Mouse (Mus musculus) lung, embryonic 16.5 days (tissue): ENCODE measurements around the gene Yipf1. TPM values are rescaled to one million over a fixed set of nuclear protein-coding genes. Genes with fewer than 3 reads are reported as not detected.
"Not testable (repeated sequence)": the region's sequence is repeated elsewhere in the genome, so short reads cannot be mapped to it uniquely, and the experiment has no call there.

ENCODE experiments used
- ATAC-seq: fragments of 200-750 bp; cut with Nextera tagmentation; 2 replicates; pipeline ENCODE4 v1.8.0; 2017; ENCODE audit warnings: low read depth, mild to moderate bottlenecking, moderate library complexity
- H3K27ac ChIP-seq: fragments of 300-500 bp; sonication (generic); 2 replicates; pipeline ENCODE4 v1.5.1; 2014; ENCODE audit warnings: mild to moderate bottlenecking, control low read depth, low read length
- H3K27me3 ChIP-seq: fragments of 300-500 bp; sonication (generic); 2 replicates; pipeline ENCODE4 v1.6.1; 2014; ENCODE audit warnings: low read depth, low read length, mixed read lengths; ENCODE audit not compliant: control insufficient read depth, insufficient read depth
- H3K36me3 ChIP-seq: fragments of 300-500 bp; sonication (generic); 2 replicates; pipeline ENCODE4 v1.6.1; 2014; ENCODE audit warnings: low read length; ENCODE audit not compliant: control insufficient read depth, insufficient read depth
- H3K4me1 ChIP-seq: fragments of 300-500 bp; sonication (generic); replicated peaks from 2 replicates; pipeline ENCODE4 v1.6.1; 2014; ENCODE audit warnings: low read length, mixed read lengths; ENCODE audit not compliant: control insufficient read depth, insufficient read depth
- H3K4me2 ChIP-seq: fragments of 300-500 bp; sonication (generic); 2 replicates; pipeline ENCODE4 v1.6.1; 2014; ENCODE audit warnings: low read depth, low read length, control low read depth
- H3K4me3 ChIP-seq: fragments of 300-500 bp; sonication (generic); 2 replicates; pipeline ENCODE4 v1.5.1; 2014; ENCODE audit warnings: mild to moderate bottlenecking, low read length, control low read depth
- H3K9ac ChIP-seq: fragments of 300-500 bp; sonication (generic); 2 replicates; pipeline ENCODE4 v1.6.1; 2014; ENCODE audit warnings: low read length, control low read depth
- H3K9me3 ChIP-seq: fragments of 300-500 bp; sonication (generic); 2 replicates; pipeline ENCODE4 v1.6.1; 2016; ENCODE audit warnings: low read length; ENCODE audit not compliant: control insufficient read depth
- WGBS: fragments of 180-500 bp; shearing (Covaris S2); extraction: QIAGEN DNeasy Blood & Tissue Kit; methylation state at CpG from one replicate; pipeline ENCODE4 v1.1.7; 2014; 5-methylcytosine and 5-hydroxymethylcytosine counted together
- polyA plus RNA-seq: library from polyadenylated mRNA; unstranded; fragments of >200 nt; fragmentation: Nextera tagmentation; extraction: Ambion mirVana; gene quantifications from 2 replicates; pipeline ENCODE4 v1.2.1, GENCODE M21; 2015

Gene Yipf1
- polyA plus RNA-seq, 1 experiment from 2014 or later: 55.5 TPM

GRCm38 (mm10) chr4:107358460-107358859, 44.3 kb downstream of the Yipf1 start:
- no peak overlapping the region for H3K9ac ChIP-seq
- peaks cover 6% of the 10 kb centered on the region for H3K36me3 ChIP-seq
- 77% methylated on average over 3 of the region's 3 CpGs for WGBS
- H3K4me1 ChIP-seq: no peaks in the 10 kb centered on the region
- no peaks in the 10 kb centered on the region for H3K9me3 ChIP-seq
- H3K4me2 ChIP-seq: no peak overlapping the region
- no peaks in the 10 kb centered on the region for H3K27me3 ChIP-seq
- H3K4me3 ChIP-seq: no peak overlapping the region
- ATAC-seq: no peak
- H3K27ac ChIP-seq: no peak overlapping the region

DNA sequence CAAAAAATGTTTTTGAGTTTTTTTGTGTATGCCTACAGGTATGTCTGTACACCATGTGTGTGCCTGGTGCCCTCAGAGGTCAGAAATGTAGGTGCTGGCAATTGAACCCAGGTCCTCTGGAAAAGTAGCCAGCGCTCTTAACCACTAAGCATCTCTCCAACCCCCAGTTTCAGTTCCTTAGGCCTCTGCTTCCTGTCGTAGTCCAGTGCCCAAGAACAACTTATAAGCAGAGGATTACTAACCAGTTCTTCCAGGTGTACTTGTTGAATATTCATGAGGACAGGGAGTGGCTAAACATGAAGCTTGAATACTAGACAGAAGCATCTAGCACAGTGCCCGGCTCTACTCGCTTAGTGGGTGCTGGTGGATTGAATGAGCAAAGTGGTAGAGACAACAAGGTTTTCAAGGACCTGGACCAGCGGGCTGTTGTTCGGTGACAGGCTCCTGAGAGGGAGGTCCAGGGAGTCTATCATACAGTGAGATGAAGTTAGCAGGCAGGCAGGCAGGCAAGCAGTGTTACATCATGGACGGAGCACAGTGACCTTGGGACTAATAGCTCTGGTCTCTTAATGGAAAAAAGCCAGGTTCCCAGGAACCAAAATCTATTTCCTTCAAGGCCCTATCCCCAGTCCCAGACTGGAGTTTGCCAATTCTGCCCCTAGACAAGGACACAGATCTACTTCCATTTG, 46.4 kb downstream of the Yipf1 start:
- 75% methylated on average over 7 of the region's 7 CpGs for WGBS
- Histone ChIP-seq H3K36me3 (peaks cover 6% of the 10 kb centered on the region), H3K27me3 (no peaks in the 10 kb centered on the region), H3K9ac (no peak overlapping the region), H3K4me2 (no peak overlapping the region), H3K9me3 (no peaks in the 10 kb centered on the region), H3K4me3 (no peak overlapping the region), H3K4me1 (no peaks in the 10 kb centered on the region), H3K27ac (no peak overlapping the region)
- ATAC-seq: no peak

DNA sequence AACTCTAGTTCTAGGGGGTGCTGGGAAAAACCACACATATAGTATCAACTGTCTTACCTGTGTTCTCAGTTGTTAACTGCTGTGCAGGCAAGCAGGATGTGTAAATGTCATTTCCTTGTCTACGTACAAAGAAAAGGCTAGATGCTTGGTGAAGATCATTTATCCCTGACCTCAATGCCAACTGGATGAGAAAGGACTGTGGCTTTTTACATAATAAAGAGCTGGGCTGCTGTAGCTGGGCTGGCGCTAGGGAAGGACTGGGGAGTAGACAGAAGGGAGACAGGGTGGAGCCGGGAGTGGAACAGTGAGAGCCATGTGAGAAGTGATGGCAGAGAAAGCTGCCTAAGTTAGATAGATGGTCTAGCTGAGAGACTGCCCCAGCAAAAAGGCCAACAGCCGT, 48.6 kb downstream of the Yipf1 start:
- ATAC-seq: no peak
- no peak overlapping the region for H3K4me2 ChIP-seq
- no peaks in the 10 kb centered on the region for H3K9me3 ChIP-seq
- H3K36me3 ChIP-seq: peaks cover 6% of the 10 kb centered on the region
- no peak overlapping the region for H3K27ac ChIP-seq
- no peak overlapping the region for H3K9ac ChIP-seq
- no peak overlapping the region for H3K4me3 ChIP-seq
- H3K4me1 ChIP-seq: no peaks in the 10 kb centered on the region
- H3K27me3 ChIP-seq: no peaks in the 10 kb centered on the region
- 65% methylated on average over 4 of the region's 4 CpGs for WGBS

DNA sequence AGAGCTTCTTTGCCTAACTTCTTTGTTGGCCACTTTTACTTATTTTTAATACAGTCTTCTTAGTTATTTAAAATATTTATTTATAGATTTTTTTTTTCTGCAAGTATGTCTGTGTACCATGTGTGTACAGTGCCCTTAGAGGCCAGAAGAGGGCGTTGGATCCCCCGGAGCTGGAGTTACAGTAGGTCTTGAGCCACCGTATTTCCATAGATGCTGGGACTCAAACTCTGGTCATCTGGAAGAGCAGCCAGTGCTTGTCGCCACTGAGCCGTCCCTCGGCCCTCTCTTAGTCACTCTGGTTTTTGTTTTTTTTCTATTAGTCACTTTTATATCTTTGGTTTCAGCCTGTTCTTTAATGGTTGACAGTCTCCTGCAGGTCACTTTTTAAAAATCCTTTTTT, 49.4 kb downstream of the Yipf1 start:
- Histone ChIP-seq H3K4me2 (no peak overlapping the region), H3K36me3 (peaks cover 2% of the 10 kb centered on the region; the same call in 1 of the 2 replicates), H3K9me3 (no peaks in the 10 kb centered on the region), H3K9ac (no peak overlapping the region), H3K4me1 (peaks cover 2% of the 10 kb centered on the region; the same call in 1 of the 2 replicates), H3K27me3 (no peaks in the 10 kb centered on the region), H3K4me3 (no peak overlapping the region), H3K27ac (no peak overlapping the region)
- ATAC-seq: no peak
- 67% methylated on average over 6 of the region's 6 CpGs for WGBS

DNA sequence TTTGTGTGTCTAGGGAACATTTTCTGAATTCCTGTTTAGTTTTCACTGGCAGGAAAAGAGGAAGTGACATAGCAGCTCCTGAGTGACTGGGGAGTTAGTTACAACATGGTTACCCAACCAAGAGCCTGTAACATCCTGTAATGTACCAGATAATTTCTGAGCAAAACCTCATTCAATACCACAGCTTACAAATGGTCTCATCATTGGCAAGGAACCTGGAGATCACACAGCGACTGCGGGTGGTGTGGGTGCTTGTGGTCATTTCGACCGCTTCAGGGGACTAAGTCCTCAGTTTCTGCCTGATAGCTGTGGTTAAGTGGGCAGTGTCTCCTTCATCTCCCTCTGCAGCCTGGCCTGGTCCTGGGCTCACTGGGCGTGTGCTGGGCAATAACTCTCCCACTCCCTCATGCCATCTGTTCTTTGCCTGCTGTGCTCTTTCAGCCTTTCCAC, 50.1 kb downstream of the Yipf1 start:
- Histone ChIP-seq H3K9ac (no peak overlapping the region), H3K27ac (no peak overlapping the region), H3K4me2 (no peak overlapping the region), H3K36me3 (no peaks in the 10 kb centered on the region), H3K4me3 (no peak overlapping the region), H3K9me3 (no peaks in the 10 kb centered on the region), H3K4me1 (peaks cover 9% of the 10 kb centered on the region; the same call in 1 of the 2 replicates), H3K27me3 (no peaks in the 10 kb centered on the region)
- 78% methylated on average over 5 of the region's 5 CpGs for WGBS
- ATAC-seq: no peak

DNA sequence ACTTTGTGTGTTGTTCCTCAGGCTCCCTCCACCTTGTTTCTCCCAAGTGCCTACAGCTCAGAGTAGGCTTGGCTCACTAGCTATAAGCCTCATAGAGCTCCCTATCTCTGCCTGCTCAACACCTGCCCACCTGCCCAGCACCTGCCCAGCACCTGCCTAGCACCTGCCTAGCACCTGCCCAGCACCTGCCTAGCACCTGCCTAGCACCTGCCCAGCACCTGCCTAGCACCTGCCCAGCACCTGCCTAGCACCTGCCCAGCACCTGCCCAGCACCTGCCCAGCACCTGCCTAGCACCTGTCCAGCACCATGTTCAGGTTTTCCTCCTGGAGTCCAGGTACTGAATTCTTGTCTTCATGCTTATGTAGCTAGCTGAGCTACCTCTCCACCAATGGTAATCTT, 52.2 kb downstream of the Yipf1 start:
- not testable (repeated sequence) for H3K4me3 ChIP-seq, H3K9ac ChIP-seq, H3K27ac ChIP-seq, H3K27me3 ChIP-seq, ATAC-seq, H3K4me2 ChIP-seq, H3K4me1 ChIP-seq, H3K9me3 ChIP-seq, H3K36me3 ChIP-seq

DNA sequence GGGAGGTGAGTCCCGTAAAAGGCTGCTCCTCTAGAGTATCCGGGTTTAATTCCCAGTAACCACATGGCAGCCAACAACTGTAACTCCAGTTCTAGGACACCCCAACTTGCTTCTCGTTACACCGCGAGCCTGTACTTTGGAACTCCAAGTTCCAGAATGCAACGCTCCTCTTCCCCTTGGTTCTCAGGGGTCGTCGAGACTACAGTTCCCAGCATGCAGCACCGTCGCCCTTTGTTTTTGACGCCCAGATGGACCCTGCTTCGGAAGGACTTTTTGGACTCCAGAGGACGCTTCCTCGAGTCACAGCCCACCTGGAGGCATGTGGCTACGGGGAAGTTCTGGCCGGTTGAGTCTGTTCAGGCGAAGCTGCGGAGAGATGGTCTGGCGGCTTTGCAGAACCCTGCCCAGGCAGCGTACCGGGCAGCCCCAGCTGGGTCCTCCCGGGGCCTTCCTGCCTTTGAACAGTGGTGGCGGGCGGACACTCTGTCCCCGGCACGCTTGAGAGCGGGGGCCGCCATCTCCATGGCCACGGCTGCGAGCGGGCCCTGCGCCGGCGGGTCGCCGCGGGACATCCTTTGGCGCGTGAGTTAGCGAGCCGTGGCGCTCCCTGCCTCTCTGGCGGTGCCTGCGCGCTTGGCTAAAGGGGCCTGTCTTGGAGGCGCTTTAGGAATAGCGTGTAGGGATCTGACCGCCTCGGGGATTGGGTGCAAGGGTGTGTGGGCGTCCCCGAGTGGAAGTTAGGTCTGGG, 53.6 kb downstream of the Yipf1 start, which contains the start of gene Ndc1:
Gene Ndc1 (plus strand): TSS at position 218 of the 748 bp plus-strand sequence.
- peak; percentile 99 for ATAC-seq
- Histone ChIP-seq H3K9me3 (no peaks in the 10 kb centered on the region), H3K4me2 (peak within 1 kb of the TSS; percentile 78), H3K9ac (peak within 1 kb of the TSS; percentile 89), H3K4me1 (peaks cover 9% of the 10 kb centered on the region; the same call in 1 of the 2 replicates), H3K27ac (peak within 1 kb of the TSS; percentile 89), H3K27me3 (no peaks in the 10 kb centered on the region), H3K36me3 (peaks cover 8% of the 10 kb centered on the region; the same call in 1 of the 2 replicates), H3K4me3 (peak within 1 kb of the TSS; percentile 93)
- under 1% methylated on average over 51 of the region's 51 CpGs for WGBS

DNA sequence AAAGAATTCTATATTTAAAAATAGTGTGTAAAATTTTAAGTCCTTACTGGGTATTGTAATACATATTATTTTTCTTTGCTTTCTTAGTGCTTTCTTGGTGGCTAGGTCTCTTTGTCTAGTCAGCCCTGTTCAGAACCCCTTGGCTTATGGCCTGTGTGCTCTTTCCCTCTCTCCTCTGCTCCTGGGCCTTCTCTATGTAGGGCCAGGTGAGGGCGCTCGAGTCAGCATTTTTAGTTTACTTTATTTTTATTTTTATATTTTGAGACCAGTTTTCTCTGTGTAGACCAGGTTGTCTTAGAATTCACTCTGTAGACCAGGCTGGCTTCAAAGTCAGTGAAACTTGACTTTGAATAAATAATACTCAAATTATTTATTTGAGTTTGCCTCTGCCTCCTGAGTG, 58.1 kb downstream of the Yipf1 start:
- ATAC-seq: no peak
- WGBS: 72% methylated on average over 2 of the region's 2 CpGs
- Histone ChIP-seq H3K27me3 (no peaks in the 10 kb centered on the region), H3K27ac (no peak overlapping the region), H3K4me3 (no peak overlapping the region), H3K36me3 (peaks cover 26% of the 10 kb centered on the region; the same call in 1 of the 2 replicates), H3K9ac (no peak overlapping the region), H3K4me1 (peaks cover 9% of the 10 kb centered on the region; the same call in 1 of the 2 replicates), H3K4me2 (no peak overlapping the region), H3K9me3 (no peaks in the 10 kb centered on the region)

GRCm38 (mm10) chr4:107374677-107375076, 60.5 kb downstream of the Yipf1 start:
- no peak for ATAC-seq
- Histone ChIP-seq H3K4me1 (no peaks in the 10 kb centered on the region), H3K27me3 (no peaks in the 10 kb centered on the region), H3K4me2 (no peak overlapping the region), H3K4me3 (no peak overlapping the region), H3K9ac (no peak overlapping the region), H3K36me3 (peaks cover 26% of the 10 kb centered on the region; the same call in 1 of the 2 replicates), H3K27ac (no peak overlapping the region), H3K9me3 (no peaks in the 10 kb centered on the region)
- WGBS: 63% methylated on average over 4 of the region's 4 CpGs
